Mouse (Mus musculus) mesoderm, embryonic 11.5 days (tissue): Measurements from ENCODE around the gene Olfr135.

Source experiments
- DNase-seq: peaks from one replicate; pipeline ENCODE4 v3.0.0-alpha.2; 2012; ENCODE audit warnings: low read depth, low spot score

The Olfr135 gene

DNA sequence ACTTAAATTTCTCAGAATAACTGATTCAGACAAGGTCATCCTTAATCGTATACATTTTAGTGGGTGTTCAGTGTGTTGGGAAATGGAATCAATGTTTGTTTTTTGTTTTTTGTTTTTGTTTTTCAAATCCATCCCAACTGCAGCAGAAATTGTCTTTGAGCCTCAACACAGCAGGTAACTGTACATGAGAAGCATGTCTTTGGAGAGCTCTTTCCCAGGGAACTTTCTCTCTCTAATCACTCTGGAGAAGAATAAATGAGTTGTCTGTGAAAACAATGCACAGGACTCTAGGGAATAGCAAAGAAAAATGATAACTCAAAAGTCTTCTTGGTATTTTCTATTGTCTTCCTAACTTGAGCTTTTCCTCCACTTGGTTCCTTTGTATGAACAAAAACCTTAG lies at the start of gene Olfr135:
TSS of gene Olfr135 (plus strand) at position 301 of the 400 bp plus-strand sequence.
- no peak for DNase-seq

DNA sequence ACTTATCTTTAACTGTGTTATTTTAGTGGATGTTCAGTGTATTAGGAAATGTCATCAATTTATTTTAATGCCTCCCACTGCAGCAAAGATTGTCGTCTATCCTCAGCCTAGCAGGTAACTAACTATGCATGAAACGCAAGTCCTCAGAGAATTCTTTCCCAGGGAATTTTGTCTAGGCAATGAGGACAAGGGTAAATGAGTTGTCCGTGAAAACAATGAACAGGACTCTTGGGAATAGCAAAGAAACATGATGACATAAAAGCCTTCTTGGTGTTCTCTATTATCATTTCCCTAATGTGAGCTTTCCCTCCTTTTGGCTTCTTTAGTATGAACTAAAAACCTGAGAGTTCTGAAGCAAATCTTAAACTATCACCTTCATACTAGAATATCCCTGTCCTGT lies 33.0 kb upstream of the Olfr135 start, which contains the start of gene Olfr134:
TSS of gene Olfr134 (plus strand) at position 301 of the 400 bp plus-strand sequence.
- DNase-seq, result no peak
